Mouse (Mus musculus): ENCODE results near the gene Sclt1.

GRCm38 (mm10) chr3:41589246-41589914, 152.9 kb downstream of the Sclt1 start:
- TF ChIP-seq CTCF (IDR thresholded peaks at IDR 0.05; ENCODE audit: borderline replicate concordance, insufficient read depth, low read depth, low read length) = no peak
- no peak for TF ChIP-seq POLR2A (IDR thresholded peaks at IDR 0.05; ENCODE audit: borderline replicate concordance, insufficient read depth, low read length)

Measured in cerebellum, adult 2 months (tissue).